Mouse (Mus musculus): Measurements from ENCODE around the gene Rpl36. TPM values are rescaled to one million over a fixed set of nuclear protein-coding genes. Genes with fewer than 3 reads are reported as not detected.

Rpl36 gene
- 1,013 and 1,153 TPM in 2 replicates for polyA plus RNA-seq (2012; rRNA removed)

GRCm38 (mm10) chr17:56613236-56613844, at the start of gene Rpl36:
Gene Rpl36 (plus strand): TSS chr17:56613416.
- peak; percentile 90 to 99 for DNase-seq (ENCODE audit: extremely low spot score in 1 of 2, low spot score in 1 of 2)

DNA sequence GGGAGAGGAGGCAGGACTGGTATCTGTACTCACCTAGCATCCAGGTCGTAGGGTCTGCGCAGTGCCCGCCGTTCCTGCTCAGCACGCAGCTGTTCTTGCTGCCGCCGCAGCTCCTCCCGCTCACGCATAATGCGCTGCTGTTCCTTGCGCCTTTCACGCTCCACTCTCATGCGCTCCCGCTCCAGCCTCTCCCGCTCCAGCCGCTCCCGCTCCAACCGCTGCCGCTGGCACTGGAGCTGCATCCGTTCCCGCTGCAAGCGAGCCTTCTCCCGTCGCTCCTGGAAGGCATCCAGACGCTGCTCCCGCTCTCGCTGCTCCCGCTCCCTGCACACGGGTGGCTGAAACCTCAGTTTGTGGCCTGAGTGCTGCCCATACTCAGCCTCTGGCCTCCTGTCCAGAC, 46.9 kb upstream of the Rpl36 start:
- DNase-seq (ENCODE audit: extremely low spot score in 1 of 2, low spot score in 1 of 2): no peak

GRCm38 (mm10) chr17:56566918-56567317, 46.3 kb upstream of the Rpl36 start:
- DNase-seq (ENCODE audit: extremely low spot score in 1 of 2, low spot score in 1 of 2): no peak

- DNase-seq (ENCODE audit: extremely low spot score in 1 of 2, low spot score in 1 of 2): no peak
These were observed 45.8 kb upstream of the Rpl36 start for GRCm38 (mm10) chr17:56567370-56567769.

DNA sequence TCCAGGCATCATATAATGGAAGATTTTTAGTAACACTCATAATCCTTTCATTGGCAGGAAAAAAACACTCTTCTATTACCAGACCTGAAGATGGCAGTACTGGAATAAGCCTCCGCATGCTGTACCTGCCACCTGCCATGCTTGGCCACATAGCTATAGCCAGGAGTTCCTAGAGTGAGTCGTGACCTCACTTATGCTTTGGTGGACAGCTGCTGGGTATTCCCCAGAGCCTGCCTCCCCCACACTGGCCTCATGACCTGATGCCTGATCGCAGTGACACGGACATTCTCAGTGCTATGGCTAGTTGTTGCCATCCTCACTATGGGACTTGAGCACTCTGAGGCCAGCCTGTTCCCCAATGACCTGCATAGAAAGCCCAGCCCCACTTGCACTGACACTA, 42.9 kb upstream of the Rpl36 start:
- DNase-seq (ENCODE audit: extremely low spot score in 1 of 2, low spot score in 1 of 2): no peak

DNA sequence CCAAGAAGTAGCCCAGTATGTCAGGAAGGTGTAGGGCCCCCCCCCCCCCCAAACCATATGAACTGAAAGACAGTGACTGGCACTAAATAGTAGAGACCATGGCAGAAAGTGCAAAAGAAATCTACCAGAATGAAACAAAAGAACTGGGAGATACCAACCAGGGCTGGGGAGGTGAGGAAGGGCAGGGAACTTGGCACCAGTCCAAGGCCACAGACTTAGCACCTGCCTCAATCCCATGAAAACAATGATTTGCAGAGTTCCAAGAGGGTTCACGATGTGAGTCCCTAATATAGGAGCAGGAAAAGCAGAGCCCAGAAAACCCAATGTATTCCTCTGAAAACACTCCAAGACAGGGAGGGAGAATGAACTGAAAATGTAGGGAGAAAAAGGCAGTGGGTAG, 41.1 kb upstream of the Rpl36 start:
- DNase-seq (ENCODE audit: extremely low spot score in 1 of 2, low spot score in 1 of 2): no peak

DNA sequence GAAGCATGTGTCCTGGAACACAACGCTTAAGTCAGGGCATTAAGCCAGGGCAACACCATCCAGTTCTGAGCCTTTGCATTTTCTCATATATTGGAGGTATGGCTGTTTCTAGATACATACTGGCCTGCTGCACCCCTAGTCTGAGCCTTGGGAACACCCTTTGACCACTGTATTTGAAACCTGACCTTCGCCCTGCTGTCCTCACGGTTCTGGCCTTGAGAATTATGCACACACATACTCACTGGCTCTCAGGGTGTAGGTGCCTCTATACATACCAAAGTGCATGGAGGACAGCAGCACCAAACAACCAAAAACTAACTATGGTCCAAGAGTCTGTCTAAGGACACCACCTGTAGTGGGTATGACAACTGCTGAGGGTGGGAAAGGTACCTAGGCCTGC, 40.3 kb upstream of the Rpl36 start:
- no peak for DNase-seq (ENCODE audit: extremely low spot score in 1 of 2, low spot score in 1 of 2)

DNA sequence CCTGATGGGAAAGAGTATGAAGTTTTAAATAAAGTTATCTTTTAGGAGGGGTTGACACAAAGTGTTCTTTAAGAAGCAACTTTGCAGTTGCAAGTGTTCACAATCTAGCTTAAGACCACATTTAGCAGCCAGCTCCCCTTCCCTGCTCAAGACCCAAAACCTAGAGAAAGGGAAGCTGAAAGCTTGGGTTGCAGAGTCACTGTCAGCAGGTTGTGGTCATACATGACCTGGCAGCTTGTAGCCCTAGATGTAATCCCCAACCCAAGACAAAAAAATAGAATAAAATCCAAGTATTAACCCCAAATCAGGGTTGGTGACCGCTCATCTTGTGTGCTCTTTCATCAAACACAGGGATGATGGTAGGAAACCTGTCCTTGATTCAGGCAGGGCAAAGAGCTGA, 30.1 kb upstream of the Rpl36 start:
- no peak for DNase-seq (ENCODE audit: extremely low spot score in 1 of 2, low spot score in 1 of 2)

DNA sequence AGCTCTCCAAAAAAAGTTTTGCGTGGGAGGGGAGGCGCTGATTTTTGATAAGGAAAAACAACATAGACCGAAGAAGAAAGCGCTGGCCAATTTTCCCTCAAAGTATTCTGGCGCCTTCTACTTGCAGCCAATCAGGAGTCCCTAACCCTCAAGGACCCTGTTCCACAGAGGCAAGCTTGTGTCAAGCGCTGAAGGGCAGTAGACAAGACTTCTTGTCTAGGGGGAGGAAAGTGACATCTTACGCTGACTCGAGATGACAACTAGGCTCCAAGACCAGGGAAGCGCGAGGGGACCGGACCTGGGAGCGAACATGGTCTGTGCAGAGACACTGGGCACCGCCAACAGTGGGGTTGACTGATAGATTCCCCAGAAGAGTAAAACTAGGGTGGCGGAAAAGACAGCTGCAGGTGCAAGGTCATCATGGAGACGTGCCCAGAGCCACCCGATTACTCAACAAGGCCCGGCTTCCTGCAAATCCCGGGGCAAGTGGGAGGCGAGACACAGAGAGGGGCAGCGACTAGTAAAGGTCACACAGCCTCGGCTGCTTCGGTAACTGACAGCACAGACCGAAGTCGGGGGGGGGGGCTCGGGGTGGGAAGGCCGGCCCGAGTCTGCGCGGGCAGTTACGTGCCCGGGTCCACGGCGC, 29.5 kb upstream of the Rpl36 start:
- peak in 1 of 2 experiments; percentile 37 for DNase-seq (ENCODE audit: extremely low spot score in 1 of 2, low spot score in 1 of 2)

DNA sequence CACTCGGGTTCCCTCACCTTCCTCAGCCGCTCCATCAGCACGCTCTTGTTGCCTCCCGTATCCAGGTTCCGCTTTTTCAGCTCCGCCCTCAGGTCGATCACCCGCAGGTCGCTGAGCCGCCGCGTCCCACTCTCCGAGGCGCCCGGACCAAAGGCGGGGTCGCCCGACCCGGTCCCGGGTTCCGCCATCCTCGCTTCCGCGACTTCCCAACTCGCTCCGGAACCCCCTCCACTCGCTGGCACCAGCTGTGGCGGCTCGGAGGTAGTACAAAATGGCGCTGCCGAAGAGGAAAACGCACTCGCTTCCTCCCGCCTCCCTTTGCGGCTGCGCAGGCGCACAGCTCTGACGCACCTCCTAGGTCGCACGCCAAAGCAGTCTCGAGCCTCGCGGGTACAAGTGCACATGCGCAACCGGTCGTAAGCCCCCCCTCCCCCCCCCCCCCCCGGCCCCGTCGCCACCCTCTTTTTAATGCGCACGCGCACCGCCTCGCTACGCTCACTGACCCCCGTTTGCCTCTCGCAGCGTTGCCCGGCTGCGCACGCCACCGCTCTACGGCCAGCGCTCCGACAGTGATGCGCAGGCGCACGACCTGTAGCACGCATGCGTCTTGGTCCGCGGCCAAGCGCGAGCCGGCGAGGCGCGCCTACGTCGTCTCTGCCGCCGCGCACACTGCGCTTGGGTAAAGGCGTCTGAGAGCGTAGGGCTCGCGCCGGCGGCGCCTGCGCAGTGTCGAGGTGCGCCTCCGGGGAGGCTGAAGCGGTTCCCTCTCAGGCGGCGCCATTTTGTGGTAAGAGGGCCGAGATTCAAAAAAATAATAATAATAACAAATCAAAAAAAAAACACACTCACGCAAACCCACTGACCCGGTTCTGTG, 28.7 kb upstream of the Rpl36 start, which contains the start of the genes Safb2 and Safb:
Safb2 (minus strand) TSS at position 329 of the 874 bp plus-strand sequence.
Safb (plus strand) TSS at position 569 of the 874 bp plus-strand sequence.
- DNase-seq (ENCODE audit: extremely low spot score in 1 of 2, low spot score in 1 of 2): peak; percentile 98 to 99

- peak in 1 of 2 experiments; percentile 42 for DNase-seq (ENCODE audit: extremely low spot score in 1 of 2, low spot score in 1 of 2)
These were observed 27.9 kb upstream of the Rpl36 start for GRCm38 (mm10) chr17:56585171-56585821.

DNA sequence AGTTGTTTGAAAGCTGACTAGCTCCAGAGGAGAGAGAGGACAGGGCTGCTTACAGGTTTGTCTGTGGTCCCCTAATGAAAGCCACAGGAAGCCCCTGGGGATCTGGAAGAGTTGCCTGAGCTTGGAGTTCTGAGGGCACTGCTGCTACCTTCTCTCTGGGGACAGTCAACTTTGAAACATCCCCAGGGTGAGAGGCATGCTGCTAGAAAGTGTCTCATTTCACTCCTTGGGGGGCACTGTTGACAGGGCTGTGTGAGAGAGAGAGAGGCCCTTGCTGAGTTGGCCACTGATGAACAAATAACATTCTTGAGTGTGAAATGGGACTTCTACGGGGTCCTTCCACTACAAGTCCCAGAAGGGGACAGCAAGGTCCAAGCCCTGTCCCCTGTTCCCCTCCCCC, 25.4 kb upstream of the Rpl36 start:
- DNase-seq (ENCODE audit: extremely low spot score in 1 of 2, low spot score in 1 of 2): no peak

GRCm38 (mm10) chr17:56588921-56589320, 24.3 kb upstream of the Rpl36 start:
- DNase-seq (ENCODE audit: extremely low spot score in 1 of 2, low spot score in 1 of 2): no peak

DNA sequence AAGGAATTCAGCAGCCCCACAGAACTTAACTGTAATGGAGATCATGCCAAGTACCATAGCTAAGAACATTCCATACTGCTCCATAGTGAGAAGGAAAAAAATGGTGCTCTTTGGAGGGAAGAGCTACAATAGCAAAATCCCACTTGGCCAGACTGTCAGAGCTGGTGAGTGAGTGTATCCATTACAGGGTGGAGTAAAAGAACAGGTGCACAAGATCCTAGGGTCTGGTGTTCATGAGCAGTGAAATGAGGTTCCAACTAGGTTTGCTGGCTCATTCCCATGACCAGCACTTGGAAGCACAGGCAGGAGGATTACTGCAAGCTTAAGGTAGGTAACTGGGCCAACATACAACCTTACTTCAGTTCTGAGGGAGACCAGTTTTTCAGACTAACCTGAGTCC, 20.7 kb upstream of the Rpl36 start:
- no peak for DNase-seq (ENCODE audit: extremely low spot score in 1 of 2, low spot score in 1 of 2)

- no peak for DNase-seq (ENCODE audit: extremely low spot score in 1 of 2, low spot score in 1 of 2)
These were observed 19.5 kb upstream of the Rpl36 start for GRCm38 (mm10) chr17:56593527-56594271.

GRCm38 (mm10) chr17:56603186-56604069, 9.8 kb upstream of the Rpl36 start:
- DNase-seq (ENCODE audit: extremely low spot score in 1 of 2, low spot score in 1 of 2): no peak

DNA sequence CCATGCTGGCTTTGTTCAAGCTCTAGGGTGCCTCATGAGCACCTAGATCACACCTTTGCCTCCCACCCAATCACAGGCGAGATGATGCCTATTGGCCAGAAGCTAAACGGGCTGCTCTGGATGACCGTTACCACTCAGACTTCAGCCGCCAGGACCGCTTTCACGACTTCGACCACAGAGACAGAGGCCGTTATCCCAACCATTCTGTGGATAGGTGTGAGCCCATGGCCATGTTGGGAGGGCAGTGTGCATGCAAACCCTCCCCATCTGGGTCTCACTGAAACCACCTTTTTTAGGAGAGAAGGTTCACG, 9.2 kb upstream of the Rpl36 start:
- no peak for DNase-seq (ENCODE audit: extremely low spot score in 1 of 2, low spot score in 1 of 2)

DNA sequence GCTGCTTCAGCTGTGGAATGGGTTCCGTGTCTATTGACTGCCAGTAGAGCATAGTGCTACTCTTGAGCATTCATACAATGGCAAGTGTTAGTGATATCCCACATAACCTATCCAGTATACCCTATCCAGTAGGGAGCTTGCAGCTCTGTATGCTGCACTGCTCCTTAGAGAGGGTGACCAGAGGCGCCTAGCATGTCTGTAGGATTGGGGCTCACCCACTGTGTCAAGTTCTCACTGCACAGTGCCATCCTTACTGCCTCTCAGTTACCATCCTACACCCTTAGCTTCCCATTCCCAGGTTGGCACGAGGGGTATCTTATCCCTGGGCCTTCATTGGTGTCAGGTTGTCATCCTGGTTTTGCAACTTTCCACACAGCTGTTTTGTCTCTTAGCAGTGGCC, 8.8 kb upstream of the Rpl36 start:
- no peak for DNase-seq (ENCODE audit: extremely low spot score in 1 of 2, low spot score in 1 of 2)

- no peak for DNase-seq (ENCODE audit: extremely low spot score in 1 of 2, low spot score in 1 of 2)
These were observed 7.8 kb upstream of the Rpl36 start for GRCm38 (mm10) chr17:56605431-56605830.
